Mouse (Mus musculus): ENCODE measurements around the gene Lrrc25.

The Lrrc25 gene

DNA sequence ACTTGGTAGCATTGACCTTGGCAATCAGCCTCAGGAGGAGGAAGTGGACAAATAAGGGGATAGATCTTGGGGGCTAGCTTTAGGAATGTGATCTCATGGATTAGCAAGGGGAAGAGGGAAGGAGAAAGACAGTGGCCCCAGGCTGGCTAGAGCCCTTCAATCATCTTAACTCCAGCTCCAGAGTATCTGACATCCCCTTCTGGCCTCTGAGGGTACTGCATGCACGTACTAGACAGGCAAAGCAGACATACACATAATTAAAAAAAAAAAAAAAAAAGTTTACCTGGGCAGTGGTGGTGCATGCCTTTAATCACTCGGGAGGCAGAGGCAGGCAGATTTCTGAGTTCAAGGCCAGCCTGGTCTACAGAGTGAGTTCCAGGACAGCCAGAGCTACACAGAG is 28.1 kb downstream of the Lrrc25 start:
- in situ Hi-C loops (cut with MboI; ENCODE audit: unreplicated experiment in 2 of 2) = no loop called here

DNA sequence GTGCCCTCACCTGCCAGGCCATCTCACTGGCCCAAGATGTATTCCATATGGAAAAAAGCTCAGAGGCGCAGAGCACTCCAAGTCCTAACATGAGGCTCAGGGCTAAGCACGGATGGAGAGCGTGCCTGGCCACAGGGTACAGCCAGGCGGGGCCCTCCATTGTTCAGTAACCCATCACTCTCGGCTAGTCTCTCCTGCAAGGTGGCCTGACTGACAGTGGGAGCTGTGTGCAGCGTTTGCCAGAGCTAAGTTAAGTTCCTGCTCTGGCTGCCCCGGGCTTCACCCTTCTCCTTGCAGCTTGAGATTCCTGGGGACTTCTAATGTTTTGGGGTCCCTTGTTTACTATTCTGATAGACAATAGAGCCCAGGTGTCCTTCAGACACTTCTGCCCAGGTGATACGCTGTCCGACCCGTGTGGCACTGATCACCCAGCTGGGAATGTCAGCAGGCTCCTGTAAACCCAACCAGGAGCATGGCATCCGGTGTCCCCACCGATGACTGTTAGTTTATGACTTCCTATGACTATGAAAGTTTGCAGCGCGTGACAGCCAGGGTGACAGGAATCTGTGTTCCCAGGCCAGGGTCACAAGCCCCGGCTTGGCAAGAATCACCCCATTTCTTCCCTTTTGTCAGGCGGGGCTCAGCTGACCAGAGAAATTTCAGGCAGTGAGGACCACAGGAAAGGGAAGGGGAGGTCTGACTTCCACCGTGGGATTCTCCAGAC is 29.7 kb downstream of the Lrrc25 start:
- in situ Hi-C loops (cut with MboI; ENCODE audit: unreplicated experiment in 2 of 2) = loop anchor here in 1 of 2 experiments (5.0 kb wide), 1 partner anchor 33 kb away; no protein-coding TSS in a partner anchor

DNA sequence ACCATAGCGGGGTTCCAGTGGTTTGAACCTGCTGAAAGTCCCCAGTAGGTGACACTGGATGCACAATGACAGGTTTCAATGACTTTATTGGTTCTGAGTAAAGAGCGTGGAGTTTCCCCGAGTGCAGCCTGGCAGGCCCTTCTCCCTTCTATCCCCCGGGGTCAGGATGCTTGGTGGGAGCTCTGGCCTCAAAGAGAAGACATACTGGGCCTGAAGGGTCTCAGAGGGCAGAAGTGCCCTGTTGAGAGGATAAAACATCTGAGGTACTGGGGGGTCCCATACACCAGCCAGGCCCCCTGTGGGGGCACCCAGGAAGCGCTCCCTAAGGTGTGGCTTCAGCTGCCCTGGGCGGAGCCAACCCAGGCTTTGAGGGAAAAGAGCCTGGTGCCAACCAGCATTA is 30.4 kb downstream of the Lrrc25 start:
- in situ Hi-C loops (cut with MboI; ENCODE audit: unreplicated experiment in 2 of 2) = loop anchor here in 1 of 2 experiments (5.0 kb wide), 1 partner anchor 34 kb away; no protein-coding TSS in a partner anchor

DNA sequence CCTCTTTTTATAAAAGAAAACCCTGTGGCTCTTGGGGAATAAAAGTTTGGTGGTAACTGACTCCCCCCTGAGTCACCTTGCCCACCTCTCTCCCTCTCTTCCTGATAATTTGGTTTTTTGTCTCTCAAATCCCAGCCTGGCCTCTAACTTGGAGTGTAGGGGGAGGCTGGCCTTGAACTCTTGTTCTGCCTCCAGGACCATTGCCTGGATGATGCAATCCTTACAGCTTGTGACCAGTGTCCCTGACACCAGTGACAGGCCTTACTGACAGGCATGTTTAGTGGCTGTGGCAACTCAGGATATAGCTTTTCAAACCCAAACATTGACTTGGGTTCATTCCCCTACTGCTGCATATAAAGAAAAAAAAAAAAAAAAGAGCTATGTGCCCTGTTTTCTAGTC is 30.8 kb downstream of the Lrrc25 start:
- in situ Hi-C loops (cut with MboI; ENCODE audit: unreplicated experiment in 2 of 2) = loop anchor here in 1 of 2 experiments (5.0 kb wide), 1 partner anchor 34 kb away; no protein-coding TSS in a partner anchor

DNA sequence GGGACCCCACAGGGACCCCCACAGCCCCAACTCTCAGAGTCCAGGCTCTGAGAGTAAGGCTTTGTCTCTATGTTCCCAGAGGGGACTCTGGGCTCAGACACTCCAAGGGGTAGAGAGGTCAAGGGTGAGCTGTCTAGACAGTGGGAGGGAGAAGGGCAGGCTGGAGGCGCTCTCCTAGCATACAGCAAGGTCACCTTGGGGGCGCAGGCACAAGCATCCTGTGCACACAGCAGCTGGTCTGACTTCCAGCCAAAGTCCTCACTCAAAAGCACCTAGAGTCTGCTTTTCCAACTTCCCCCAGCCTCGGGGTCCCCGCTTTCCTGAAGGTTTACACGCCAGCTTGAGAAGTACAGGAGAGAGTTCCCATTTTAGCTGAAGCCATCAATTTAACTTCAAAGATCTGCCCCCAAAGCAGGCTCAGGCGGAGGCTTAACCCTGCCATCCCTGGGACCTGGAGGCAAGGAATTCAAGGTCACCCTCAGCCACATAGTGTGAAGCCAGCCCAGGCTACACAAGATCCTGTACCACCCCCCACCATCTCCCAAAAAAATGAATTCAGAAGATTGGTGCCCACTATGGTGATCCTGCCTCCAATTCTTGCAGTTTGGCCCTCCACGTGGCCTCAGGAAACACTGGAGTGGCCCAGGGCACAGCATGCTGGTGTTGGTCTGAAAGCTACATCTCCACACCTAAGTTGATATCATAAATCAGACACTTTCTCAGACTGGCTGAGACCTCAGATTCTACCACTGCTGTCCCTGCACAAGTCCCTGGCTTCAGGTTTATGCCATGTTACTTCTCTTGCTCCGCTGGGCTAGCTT is 31.6 kb downstream of the Lrrc25 start:
- in situ Hi-C loops (cut with MboI; ENCODE audit: unreplicated experiment in 2 of 2) = loop anchor here in 1 of 2 experiments (5.0 kb wide), 1 partner anchor 35 kb away; no protein-coding TSS in a partner anchor

DNA sequence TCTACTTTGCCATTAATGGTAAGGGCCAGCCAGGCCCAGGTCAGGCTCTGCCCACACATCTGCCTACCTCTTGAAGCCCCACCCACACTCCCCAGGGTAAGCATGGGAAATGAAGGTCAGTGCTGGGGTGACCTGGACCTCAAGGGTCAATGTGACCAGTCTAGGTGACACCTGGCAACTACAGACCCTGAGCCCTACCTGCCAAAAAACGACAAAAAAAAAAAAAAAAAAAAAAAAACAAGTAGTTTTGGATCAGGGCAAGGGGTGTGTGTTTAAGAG is 32.1 kb downstream of the Lrrc25 start:
- in situ Hi-C loops (cut with MboI; ENCODE audit: unreplicated experiment in 2 of 2) = loop anchor here in 1 of 2 experiments (5.0 kb wide), 1 partner anchor 36 kb away; no protein-coding TSS in a partner anchor

DNA sequence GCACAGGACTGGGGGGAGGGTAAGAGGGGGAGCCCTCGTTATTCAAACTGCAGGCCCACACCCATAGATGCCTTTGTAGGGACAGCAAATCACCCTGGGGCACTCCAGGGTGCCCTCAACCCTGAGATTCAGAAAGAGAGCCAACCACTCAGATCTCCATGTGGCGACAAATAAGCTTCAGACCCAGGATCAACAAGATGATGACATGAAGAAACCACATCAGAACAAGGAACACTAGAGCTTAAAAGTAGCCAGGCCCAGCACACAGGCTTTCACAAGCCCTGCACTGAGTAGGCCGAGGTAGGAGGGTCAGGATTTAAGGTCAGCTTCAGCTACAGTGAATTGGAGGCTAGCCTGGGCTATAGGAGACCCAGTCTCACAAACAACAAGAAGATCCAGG is 33.0 kb downstream of the Lrrc25 start:
- in situ Hi-C loops (cut with MboI; ENCODE audit: unreplicated experiment in 2 of 2) = loop anchor here in 1 of 2 experiments (5.0 kb wide), 1 partner anchor 37 kb away; no protein-coding TSS in a partner anchor

GRCm38 (mm10) chr8:70649324-70649723 is 33.4 kb downstream of the Lrrc25 start:
- in situ Hi-C loops (cut with MboI; ENCODE audit: unreplicated experiment in 2 of 2) = loop anchor here in 1 of 2 experiments (5.0 kb wide), 1 partner anchor 37 kb away; no protein-coding TSS in a partner anchor

GRCm38 (mm10) chr8:70650351-70650750 is 34.4 kb downstream of the Lrrc25 start:
- in situ Hi-C loops (cut with MboI; ENCODE audit: unreplicated experiment in 2 of 2) = loop anchor here in 1 of 2 experiments (5.0 kb wide), 1 partner anchor 38 kb away; no protein-coding TSS in a partner anchor

- in situ Hi-C loops (cut with MboI; ENCODE audit: unreplicated experiment in 2 of 2) = loop anchor here in 1 of 2 experiments (5.0 kb wide), 1 partner anchor 41 kb away; no protein-coding TSS in a partner anchor
Measured at GRCm38 (mm10) chr8:70653226-70653625, 37.3 kb downstream of the Lrrc25 start.

GRCm38 (mm10) chr8:70654121-70654520 is 38.2 kb downstream of the Lrrc25 start:
- in situ Hi-C loops (cut with MboI; ENCODE audit: unreplicated experiment in 2 of 2) = loop anchor here in 1 of 2 experiments (5.0 kb wide), 1 partner anchor 42 kb away; no protein-coding TSS in a partner anchor

GRCm38 (mm10) chr8:70655469-70655868 is 39.5 kb downstream of the Lrrc25 start:
- in situ Hi-C loops (cut with MboI; ENCODE audit: unreplicated experiment in 2 of 2) = no loop called here

DNA sequence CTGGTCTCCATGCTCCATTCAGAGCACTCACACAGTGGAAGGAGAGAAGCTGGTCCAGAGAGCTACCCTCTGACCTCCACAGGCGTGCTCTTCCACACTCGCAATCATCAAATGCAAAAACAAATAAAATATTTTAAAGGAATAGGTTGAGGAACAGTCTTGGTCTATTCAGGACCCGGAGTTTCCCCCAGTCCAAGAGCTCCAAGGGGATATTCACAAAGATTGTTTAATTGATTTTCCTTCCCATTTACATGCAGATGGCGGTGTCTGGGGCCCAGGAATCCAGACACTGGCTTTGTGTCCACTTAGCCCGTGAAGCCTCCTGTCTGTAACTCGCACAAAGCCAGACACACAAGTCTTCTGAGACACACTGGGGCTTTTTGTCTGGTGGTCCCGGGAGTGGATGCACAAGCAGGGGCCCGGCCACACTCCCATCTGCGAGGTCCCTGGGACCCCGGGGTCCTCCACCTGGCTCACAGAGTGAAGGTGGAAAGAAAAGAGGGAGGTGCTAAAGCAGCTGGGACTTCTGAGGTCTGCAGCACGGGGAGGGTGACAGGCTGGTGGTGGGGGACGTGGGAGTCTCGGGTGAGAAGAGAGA is 40.3 kb downstream of the Lrrc25 start:
- in situ Hi-C loops (cut with MboI; ENCODE audit: unreplicated experiment in 2 of 2) = no loop called here

DNA sequence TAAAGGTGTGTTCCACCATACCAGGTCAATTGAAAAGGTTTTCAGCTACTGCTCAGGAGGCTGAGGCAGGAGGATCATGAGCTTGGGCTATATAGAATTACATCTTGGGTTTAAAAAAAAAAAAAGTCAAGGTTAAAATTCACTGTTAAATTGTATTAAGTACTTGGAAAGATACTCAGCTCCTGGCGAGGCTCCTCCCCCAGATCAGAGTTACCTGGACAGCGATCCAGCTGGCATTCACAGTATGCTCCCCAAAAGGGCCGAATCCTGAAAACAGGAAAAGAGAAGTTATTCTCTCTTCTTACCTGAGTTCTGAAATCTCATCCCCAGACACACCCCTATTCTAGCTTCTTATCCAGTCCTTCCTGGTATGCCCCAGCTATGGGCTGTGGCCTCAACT is 41.3 kb downstream of the Lrrc25 start:
- in situ Hi-C loops (cut with MboI; ENCODE audit: unreplicated experiment in 2 of 2) = no loop called here

GRCm38 (mm10) chr8:70657739-70658138 is 41.8 kb downstream of the Lrrc25 start:
- in situ Hi-C loops (cut with MboI; ENCODE audit: unreplicated experiment in 2 of 2) = no loop called here

DNA sequence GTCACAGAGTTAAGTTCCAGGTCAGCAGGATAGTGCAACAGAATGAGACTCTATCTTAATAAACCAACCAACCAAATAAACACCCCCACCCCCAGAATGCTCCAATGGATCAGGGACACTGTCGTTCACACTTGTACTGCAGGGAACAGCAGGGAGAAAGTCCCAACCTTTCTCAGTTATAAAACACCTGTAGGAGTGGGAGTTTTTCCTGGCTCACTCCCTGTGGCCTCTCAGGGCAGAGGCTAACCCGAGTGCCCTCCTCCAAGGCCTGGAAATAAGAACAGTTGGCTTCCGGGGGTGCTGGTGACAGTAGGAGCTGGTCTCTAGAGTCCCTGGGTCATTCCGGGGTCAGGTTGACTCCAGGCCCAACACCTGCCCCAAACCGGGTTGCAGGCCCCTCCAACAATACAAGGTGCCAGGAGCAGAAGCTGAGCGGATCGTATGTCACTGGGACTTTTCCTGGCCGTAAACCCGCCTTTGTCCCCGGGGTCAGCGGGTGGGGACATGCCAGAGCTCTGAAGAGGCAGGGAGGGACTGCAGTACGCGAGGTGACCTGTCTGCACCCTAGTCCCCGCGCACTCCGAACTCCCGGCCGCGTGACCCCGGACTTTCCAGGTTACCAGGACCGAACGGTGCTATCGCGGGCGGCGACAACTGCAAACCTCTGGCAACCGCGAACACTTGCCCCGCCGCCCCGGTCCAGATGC is 43.1 kb downstream of the Lrrc25 start:
- in situ Hi-C loops (cut with MboI; ENCODE audit: unreplicated experiment in 2 of 2) = no loop called here

DNA sequence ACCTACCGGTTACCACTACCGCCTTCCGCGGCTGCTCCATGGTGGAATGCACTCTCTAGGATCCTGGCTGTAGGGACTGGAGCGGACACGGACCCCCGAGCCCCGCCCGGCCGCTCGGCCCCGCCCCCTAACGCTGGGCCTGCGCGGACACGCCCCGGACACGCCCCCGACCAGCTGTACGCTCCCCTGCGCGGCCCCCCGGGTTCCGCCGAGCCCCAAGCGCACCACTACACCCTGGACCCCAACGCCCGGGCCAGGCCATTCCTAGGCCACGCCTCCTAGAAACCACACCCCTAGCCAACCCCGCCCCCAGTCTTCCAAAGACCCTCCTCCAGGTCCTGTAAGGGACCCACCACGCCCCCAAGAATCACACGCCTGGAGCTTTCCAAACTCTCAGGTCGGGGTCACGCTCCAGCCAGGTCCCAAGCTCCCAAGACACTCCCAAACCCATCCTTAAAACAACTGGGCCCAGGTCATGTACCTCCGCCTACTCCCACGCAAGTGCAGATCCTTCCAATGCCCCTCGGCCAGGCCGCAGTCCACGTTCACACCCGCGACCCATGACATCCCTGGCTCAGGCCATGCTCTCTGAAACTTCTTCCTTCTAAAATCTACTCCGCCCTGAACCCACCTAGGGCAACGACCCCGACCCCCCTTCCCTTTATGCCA is 43.8 kb downstream of the Lrrc25 start:
- in situ Hi-C loops (cut with MboI; ENCODE audit: unreplicated experiment in 2 of 2) = no loop called here

DNA sequence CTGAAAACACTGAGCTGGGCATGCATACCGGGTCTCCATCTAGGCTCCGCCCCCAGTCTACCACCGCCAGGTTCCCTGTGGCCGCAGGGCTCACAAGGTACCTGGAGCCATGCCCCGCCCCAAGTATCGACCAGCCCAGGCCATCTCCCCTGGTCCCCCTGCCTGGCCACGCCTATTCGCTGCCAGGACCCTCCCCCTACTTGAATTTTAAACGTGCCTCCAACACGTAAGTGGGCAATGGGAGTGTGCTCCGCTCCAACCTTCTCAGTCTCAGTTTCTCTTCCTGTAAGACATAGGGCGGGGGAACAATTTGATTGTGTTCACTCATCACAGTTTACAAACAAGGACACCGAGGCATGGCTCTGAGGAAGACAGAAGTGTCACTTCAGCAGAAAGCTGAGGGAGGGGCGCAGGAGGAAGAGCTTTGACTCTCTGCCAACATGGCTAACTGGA is 44.3 kb downstream of the Lrrc25 start, which contains the start of gene Pgpep1:
Pgpep1 (minus strand) TSS at position 116 of the 453 bp plus-strand sequence.
- in situ Hi-C loops (cut with MboI; ENCODE audit: unreplicated experiment in 2 of 2) = no loop called here

DNA sequence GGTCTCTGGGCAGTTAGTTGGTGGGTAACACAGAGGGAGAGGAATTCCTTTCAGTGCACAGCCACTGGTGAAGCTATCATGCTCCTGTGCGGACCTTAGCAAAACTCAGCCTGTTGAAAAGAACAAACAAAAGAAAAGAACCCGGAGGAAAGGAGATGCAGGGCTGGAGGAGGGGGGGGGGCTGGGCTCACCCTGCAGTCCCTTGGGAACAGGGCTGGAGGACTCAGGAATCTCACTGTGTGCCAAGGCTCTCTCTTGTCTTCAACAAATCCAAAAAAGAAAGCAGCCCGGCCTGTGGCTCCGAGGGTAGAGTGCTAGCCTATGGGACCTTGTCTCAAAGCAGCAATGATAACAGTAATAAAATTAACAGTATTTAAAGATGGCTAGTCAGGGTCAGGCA is 47.7 kb downstream of the Lrrc25 start:
- in situ Hi-C loops (cut with MboI; ENCODE audit: unreplicated experiment in 2 of 2) = no loop called here

DNA sequence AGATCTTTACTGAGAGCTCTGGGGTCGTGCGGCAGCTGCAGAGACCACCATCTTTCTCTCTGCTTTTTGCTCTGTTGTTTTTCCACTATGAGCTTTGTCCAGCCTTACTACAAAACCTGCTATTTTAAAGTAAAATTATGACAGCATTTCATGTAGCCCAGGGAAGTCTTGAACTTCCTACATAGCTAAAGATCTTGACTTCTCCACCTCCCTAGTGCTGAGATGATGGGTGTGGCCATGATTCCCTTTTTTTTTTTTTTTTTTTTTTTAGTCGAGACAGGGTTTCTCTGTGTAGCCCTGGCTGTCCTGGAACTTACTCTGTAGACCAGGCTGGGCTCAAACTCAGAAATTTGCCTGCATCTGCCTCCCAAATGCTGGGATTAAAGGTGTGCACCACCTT is 48.7 kb downstream of the Lrrc25 start:
- in situ Hi-C loops (cut with MboI; ENCODE audit: unreplicated experiment in 2 of 2) = no loop called here

Measured in v-Abl transformed pro-B cells (cell line).